Mouse (Mus musculus): ENCODE results near the gene Pxn.

Gene Pxn

GRCm38 (mm10) chr5:115525416-115525815, 18.9 kb downstream of the Pxn start:
- intact Hi-C loops (cut with DNase I), result no loop called here

- intact Hi-C loops (cut with DNase I), result no loop called here
Observed at GRCm38 (mm10) chr5:115525943-115526342, 19.5 kb downstream of the Pxn start.

- intact Hi-C loops (cut with DNase I), result no loop called here
Observed at GRCm38 (mm10) chr5:115526456-115527202, 20.2 kb downstream of the Pxn start.

- intact Hi-C loops (cut with DNase I), result no loop called here
Observed at GRCm38 (mm10) chr5:115528128-115528527, 21.7 kb downstream of the Pxn start.

- intact Hi-C loops (cut with DNase I), result no loop called here
Observed at GRCm38 (mm10) chr5:115529364-115529741, 22.9 kb downstream of the Pxn start.

DNA sequence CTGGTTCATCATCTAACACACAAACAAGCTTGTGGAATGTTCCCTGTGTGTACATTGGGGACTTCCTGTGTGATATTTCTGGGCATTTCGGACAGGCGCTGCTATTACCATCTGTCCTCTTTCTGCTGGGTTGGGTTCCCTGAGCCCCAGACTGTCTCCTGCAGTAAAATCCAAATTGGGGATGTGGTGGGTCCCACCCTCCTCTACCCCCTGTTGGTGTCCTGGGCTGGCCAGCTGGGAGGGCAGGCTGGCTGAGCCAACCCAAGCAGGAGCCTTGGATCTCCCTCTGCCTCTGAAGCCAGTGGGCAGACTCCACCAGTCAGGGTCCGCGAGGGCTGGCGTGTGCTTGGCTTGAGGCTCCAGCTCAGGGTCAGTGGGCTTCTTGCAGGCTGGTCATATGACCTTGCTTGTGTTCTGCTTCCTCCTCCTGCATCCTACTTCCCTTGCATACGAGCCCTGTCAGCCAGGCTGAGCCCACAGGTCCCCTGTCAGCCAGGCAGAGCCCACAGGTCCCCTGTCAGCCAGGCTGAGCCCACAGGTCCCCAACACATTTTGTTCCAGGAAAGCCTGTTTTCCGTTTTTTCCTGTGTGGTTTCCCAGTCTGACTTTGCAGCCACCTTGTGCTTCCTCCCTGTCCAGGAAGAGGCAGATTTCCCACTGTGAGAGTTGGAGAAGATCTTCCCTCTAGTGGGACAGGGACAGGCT, 23.4 kb downstream of the Pxn start:
- intact Hi-C loops (cut with DNase I), result no loop called here

DNA sequence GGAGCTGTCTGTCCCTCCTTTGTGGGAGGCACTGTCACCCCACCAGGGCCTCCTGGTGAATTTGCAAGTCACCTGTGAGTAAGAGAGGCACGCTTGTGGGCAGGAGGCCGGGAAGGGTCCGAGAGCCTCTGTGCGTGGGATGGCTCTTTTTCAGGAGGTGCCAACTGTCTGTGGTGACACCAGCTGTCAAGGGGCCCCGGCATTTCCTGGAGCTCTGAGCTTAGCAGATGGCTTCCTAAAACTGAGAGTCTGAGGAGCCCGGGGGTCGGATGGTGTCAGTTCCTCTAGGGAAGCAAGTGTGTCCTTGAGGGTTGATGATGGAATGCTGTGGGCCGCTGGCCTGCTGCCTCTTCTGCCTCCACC, 24.0 kb downstream of the Pxn start:
- intact Hi-C loops (cut with DNase I), result no loop called here

DNA sequence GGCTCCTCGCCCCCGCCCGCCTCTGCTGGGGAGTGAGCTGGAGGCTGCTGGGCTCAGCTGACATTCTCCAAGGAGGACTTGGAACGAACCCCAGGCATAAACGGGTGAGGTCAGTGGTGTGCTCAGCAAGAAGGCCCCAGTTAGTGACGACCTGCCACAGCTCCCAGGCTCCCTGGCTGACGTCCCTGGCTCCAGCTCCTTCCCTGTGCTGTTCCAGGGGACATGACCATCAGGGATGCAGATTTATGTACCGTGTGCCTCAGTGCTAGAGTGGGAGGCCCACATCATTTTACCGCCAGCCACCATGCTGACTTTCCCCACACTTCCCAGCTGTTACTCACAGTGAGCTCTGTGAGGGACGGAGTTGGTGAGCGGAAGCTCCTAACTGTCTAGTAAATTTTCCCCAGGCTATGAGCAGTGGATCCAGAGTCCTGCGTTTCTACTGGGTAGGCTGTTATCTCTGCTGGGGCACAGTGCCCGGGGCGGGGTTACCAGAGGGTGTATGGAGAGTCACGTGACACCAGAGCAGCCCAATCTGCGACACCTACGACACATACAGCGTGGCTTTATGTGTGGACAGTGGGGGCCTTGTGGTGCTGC, 25.3 kb downstream of the Pxn start:
- intact Hi-C loops (cut with DNase I), result no loop called here

- intact Hi-C loops (cut with DNase I), result no loop called here
Observed at GRCm38 (mm10) chr5:115534290-115534731, 27.8 kb downstream of the Pxn start.

DNA sequence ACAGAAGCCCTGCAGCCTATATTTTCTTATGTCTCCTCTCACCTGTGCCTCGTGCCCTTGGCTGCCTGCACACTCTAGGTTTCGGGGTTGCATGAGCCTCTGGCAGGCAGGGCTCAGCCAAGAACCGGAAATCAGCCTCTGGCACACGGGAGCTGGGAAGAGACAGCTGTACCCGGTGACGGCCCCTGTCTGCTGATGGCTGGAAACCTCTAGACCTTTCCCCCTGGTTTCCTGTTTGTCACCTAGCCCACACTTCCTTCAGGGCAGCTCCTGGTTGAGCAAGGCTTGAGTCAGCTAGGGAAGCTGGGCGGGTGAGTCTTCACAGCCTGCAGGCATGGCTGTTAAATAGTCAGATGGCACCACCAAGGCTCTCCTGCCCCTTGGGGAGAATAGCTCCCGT, 28.4 kb downstream of the Pxn start:
- intact Hi-C loops (cut with DNase I), result no loop called here

DNA sequence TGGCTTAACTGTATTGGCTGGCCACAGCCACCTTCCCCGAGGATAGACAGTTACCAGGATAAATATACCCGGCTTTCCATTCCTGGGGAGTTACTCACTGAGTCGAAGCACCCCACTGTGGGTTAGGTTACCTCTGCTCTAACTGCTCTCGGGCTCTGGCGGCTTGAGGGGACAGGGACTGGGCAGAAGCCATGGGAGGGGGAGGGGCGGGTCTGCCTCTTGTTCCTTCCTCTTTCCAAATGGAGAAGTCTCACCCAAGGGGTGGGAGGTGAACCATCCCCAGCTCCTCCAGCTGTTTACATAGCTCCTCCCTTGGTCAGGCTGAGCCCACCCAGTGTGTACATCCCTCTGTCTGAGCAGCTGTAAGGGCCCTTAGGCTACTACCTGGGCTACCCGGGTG, 29.2 kb downstream of the Pxn start:
- intact Hi-C loops (cut with DNase I), result no loop called here

- intact Hi-C loops (cut with DNase I), result loop anchor here (1.0 kb wide), 1 partner anchor 32 kb away; the partner anchor contains the start of gene Pxn
Observed at GRCm38 (mm10) chr5:115538017-115538692, 31.7 kb downstream of the Pxn start.

DNA sequence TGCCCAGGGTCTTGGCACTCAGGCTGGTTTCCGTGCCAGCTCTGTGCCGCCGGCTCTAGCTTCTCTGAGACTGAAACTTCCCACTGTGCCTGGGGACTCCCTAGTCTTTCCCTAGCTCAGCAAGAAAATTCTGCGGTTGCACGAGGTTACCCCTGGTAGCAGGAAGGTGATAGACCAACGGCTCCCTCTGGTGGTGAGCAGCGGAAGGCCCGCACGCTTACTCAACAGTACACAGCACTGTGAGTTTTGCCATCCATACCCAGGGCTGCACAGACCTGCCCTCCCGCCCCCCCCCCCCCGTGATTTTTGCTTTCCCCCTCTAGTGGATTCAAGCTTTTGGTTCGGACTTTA, 32.2 kb downstream of the Pxn start:
- intact Hi-C loops (cut with DNase I), result loop anchor here (1.0 kb wide), 1 partner anchor 32 kb away; the partner anchor contains the start of gene Pxn

DNA sequence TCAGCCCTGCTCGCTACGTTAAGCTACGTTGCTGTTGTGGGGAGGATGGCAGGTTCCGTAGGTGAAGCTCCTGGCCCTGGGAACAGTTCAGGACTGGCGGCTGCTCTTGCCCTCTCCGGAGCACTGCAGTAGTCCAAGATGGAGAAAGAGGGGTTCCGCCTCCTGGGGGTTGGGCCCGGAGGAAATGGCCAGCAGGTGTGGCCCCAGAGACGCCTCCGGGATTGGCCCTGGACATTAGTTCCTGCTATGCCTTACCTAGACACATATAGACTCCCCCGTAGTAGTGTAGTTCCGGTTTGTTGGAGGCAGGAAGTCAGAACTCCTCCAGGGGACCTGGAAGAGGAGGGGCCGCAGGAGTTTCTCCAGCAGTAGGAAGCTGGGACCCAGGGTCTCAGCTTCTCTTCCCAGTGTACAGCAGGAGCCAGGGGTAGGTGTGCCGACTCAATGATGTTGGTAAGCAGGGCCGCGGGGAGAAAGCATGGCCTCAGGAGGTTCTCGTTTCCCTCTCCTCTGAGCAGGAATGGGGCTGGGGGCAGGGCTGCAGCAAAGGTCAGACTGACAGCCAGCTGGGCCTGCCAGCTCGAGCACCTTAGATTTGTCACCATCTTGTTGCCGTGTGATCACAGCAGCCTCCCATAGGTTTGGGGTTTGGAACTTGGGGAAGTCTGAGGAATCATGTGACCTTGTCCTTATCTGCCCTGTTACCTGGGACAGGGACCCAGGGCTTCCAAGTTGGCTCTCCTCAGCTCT, 36.3 kb downstream of the Pxn start:
- intact Hi-C loops (cut with DNase I), result no loop called here

- intact Hi-C loops (cut with DNase I), result no loop called here
Observed at GRCm38 (mm10) chr5:115543509-115544253, 37.2 kb downstream of the Pxn start.

DNA sequence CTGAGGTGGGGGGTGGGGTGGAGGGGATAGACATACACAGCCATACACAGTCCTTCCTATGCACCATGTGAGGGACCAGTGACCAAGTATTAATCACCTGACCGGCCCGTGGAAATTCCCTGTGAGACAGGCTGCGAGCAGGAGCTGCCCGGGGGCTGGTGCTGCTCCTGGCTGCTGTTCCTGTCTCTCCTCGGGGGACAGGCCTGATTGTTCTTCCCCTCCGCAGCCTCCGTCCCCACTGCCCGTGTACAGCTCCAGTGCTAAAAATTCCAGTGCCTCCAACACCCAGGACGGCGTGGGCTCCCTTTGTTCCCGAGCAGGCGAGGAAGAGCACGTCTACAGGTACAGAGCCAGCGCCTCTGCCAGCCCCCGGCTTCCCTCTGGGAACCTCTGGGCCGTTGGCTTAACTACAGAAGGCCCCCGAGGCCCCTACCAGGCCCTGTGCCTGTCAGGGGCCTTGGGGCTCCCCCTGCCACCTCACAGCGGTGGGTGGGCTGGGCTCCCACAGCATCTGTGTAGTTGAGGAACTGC, 38.2 kb downstream of the Pxn start:
- intact Hi-C loops (cut with DNase I), result no loop called here

GRCm38 (mm10) chr5:115545636-115546035, 39.2 kb downstream of the Pxn start:
- intact Hi-C loops (cut with DNase I), result no loop called here

- intact Hi-C loops (cut with DNase I), result no loop called here
Observed at GRCm38 (mm10) chr5:115546536-115546935, 40.1 kb downstream of the Pxn start.

GRCm38 (mm10) chr5:115547014-115547413, 40.5 kb downstream of the Pxn start:
- intact Hi-C loops (cut with DNase I), result no loop called here

DNA sequence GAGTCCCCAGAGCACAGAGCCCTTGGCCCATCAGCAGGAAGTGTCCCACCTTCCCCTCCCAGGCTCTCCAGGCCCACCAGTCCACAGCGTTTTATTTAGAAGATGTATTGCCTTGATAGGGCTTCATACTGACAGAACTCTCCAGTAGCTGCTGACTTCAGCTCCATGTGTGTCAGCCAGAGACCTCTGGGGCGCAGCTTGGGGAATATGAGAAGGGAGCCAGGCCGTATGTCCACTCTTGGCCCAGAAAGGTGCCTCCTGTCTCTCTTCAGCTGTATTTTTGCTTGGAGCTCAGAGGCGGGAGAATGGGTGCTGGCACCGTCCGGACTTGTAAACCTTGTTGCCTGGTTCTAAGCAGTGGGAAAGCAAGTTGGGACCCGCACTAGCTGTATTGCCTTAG, 40.9 kb downstream of the Pxn start:
- intact Hi-C loops (cut with DNase I), result no loop called here
